18 mouse cellular contexts compared by ENCODE assay signal in genomic region chr8:91987854-91988253, GRCm38 (mm10).
DNase-seq lines count a peak whose midpoint lies in the region; ATAC-seq lines count a peak whose summit lies in the region.
"Had no signal": no experiment of that assay in that cellular context is flagged by ENCODE, and none has a peak within 500 bp of the region (broad histone marks: within the 10 kb centered on the region; RNA-seq: fewer than 3 reads in every experiment).

No protein-coding gene starts in this region.

- no peak overlapping the region for H3K9ac ChIP-seq in hindbrain, embryonic 11.5 days (ENCODE audit: low read depth, low read length)
- peak overlapping the region; percentile 24; the same call in 1 of the 2 replicates for H3K9ac ChIP-seq in heart, embryonic 13.5 days
- H3K9ac ChIP-seq: embryonic facial prominence, embryonic 15.5 days; hindbrain, embryonic 13.5 days; liver, embryonic 12.5 days; neural tube, embryonic 12.5 days had no signal

- DNase-seq in hindbrain, embryonic 10.5 days (ENCODE audit: low spot score): no peak
- no peak for DNase-seq in hindbrain, embryonic 11.5 days (ENCODE audit: low spot score)
- peak; percentile 84 for DNase-seq in heart, postnatal 4 days
- peak; percentile 59 for DNase-seq in lung, postnatal 25 days (ENCODE audit: low spot score)
- no peak for DNase-seq in cerebellum, postnatal 25 days
- no peak for DNase-seq in right cerebral cortex, postnatal 10 days (ENCODE audit: low spot score in 2 of 2)
- DNase-seq: adrenal gland, postnatal 14 days; cerebellum, adult 2 months; kidney, adult 11 months; kidney, postnatal 36 days; thymus, postnatal 14 days had no signal

- H3K4me2 ChIP-seq in hindbrain, embryonic 11.5 days (replicated peaks; ENCODE audit: low read depth, low read length): no peak overlapping the region
- peak overlapping the region; percentile 42 for H3K4me2 ChIP-seq in heart, embryonic 13.5 days
- H3K4me2 ChIP-seq: embryonic facial prominence, embryonic 15.5 days; hindbrain, embryonic 13.5 days; liver, embryonic 12.5 days; neural tube, embryonic 12.5 days had no signal

- peak overlapping the region; percentile 12; the same call in 1 of the 2 replicates for H3K27ac ChIP-seq in hindbrain, embryonic 10.5 days
- no peak overlapping the region for H3K27ac ChIP-seq in hindbrain, embryonic 11.5 days (ENCODE audit: low read depth, low read length)
- peak overlapping the region; percentile 87 for H3K27ac ChIP-seq in heart, embryonic 13.5 days (replicated peaks)
- H3K27ac ChIP-seq: embryonic facial prominence, embryonic 15.5 days; hindbrain, embryonic 13.5 days; liver, embryonic 12.5 days; neural tube, embryonic 12.5 days had no signal

- peaks cover 39% of the 10 kb centered on the region for H3K27me3 ChIP-seq in hindbrain, embryonic 10.5 days (ENCODE audit: insufficient read depth, poor library complexity, severe bottlenecking)
- no peaks in the 10 kb centered on the region for H3K27me3 ChIP-seq in hindbrain, embryonic 11.5 days (ENCODE audit: control insufficient read depth, insufficient read depth, low read length)
- peaks cover 61% of the 10 kb centered on the region for H3K27me3 ChIP-seq in heart, embryonic 13.5 days (replicated peaks)

- 68% methylated on average over 6 of the region's 6 CpGs for WGBS in hindbrain, embryonic 10.5 days
- WGBS in hindbrain, embryonic 11.5 days: 70% methylated on average over 6 of the region's 6 CpGs
- 6% methylated on average over 6 of the region's 6 CpGs for WGBS in heart, embryonic 13.5 days

- 0 out of 2 replicates have a peak, but pooled peaks cover 8% of the 10 kb centered on the region for H3K9me3 ChIP-seq in hindbrain, embryonic 10.5 days
- no peaks in the 10 kb centered on the region for H3K9me3 ChIP-seq in hindbrain, embryonic 11.5 days (ENCODE audit: control insufficient read depth, low read length)
- 0 out of 2 replicates have a peak, but pooled peaks cover 6% of the 10 kb centered on the region for H3K9me3 ChIP-seq in heart, embryonic 13.5 days
- H3K9me3 ChIP-seq: embryonic facial prominence, embryonic 15.5 days; hindbrain, embryonic 13.5 days; liver, embryonic 12.5 days; neural tube, embryonic 12.5 days had no signal

- no peaks in the 10 kb centered on the region for H3K36me3 ChIP-seq in hindbrain, embryonic 10.5 days
- no peaks in the 10 kb centered on the region for H3K36me3 ChIP-seq in hindbrain, embryonic 11.5 days (ENCODE audit: control insufficient read depth, insufficient read depth, low read length)
- no peaks in the 10 kb centered on the region for H3K36me3 ChIP-seq in heart, embryonic 13.5 days
- H3K36me3 ChIP-seq: embryonic facial prominence, embryonic 15.5 days; hindbrain, embryonic 13.5 days; liver, embryonic 12.5 days; neural tube, embryonic 12.5 days had no signal

- no peak overlapping the region for H3K4me3 ChIP-seq in hindbrain, embryonic 10.5 days
- H3K4me3 ChIP-seq in hindbrain, embryonic 11.5 days (ENCODE audit: low read depth, low read length): no peak overlapping the region
- H3K4me3 ChIP-seq in heart, embryonic 13.5 days: no peak overlapping the region
- H3K4me3 ChIP-seq: embryonic facial prominence, embryonic 15.5 days; hindbrain, embryonic 13.5 days; liver, embryonic 12.5 days; neural tube, embryonic 12.5 days had no signal

- H3K4me1 ChIP-seq in hindbrain, embryonic 10.5 days (replicated peaks): peaks cover 42% of the 10 kb centered on the region
- H3K4me1 ChIP-seq in hindbrain, embryonic 11.5 days (replicated peaks; ENCODE audit: control insufficient read depth, insufficient read depth, low read length): peaks cover 9% of the 10 kb centered on the region
- H3K4me1 ChIP-seq in heart, embryonic 13.5 days: peaks cover 73% of the 10 kb centered on the region
- H3K4me1 ChIP-seq: liver, embryonic 12.5 days had no signal

- ATAC-seq in hindbrain, embryonic 11.5 days (ENCODE audit: low FRiP score): no peak
- peak; percentile 77; the same call in 1 of the 2 replicates for ATAC-seq in heart, embryonic 13.5 days (ENCODE audit: extremely low read depth, insufficient number of reproducible peaks, low FRiP score, low TSS enrichment)
- ATAC-seq in erythroblast, adult 5-6 weeks (replicated peaks; ENCODE audit: low FRiP score, poor library complexity, severe bottlenecking): no peak
- ATAC-seq: forebrain, embryonic 14.5 days; liver, embryonic 12.5 days had no signal

Comparison
In these comparisons a context has a peak if more than half of its experiments do, and no peak if none do; other contexts are left out.
1. DNase-seq: peak in heart, postnatal 4 days (single experiment) and lung, postnatal 25 days (single experiment); none in hindbrain, embryonic 10.5 days (single experiment), hindbrain, embryonic 11.5 days (single experiment), cerebellum, postnatal 25 days (0 of 2) and right cerebral cortex, postnatal 10 days (0 of 2).